Mouse (Mus musculus): Measurements from ENCODE around the gene Lamtor2.

The Lamtor2 gene

GRCm38 (mm10) chr3:88542486-88542885 is 10.4 kb downstream of the Lamtor2 start:
- no peak for DNase-seq (ENCODE audit: low read depth, low spot score)

GRCm38 (mm10) chr3:88541622-88542401 is 11.1 kb downstream of the Lamtor2 start:
- no peak for DNase-seq (ENCODE audit: low read depth, low spot score)

DNA sequence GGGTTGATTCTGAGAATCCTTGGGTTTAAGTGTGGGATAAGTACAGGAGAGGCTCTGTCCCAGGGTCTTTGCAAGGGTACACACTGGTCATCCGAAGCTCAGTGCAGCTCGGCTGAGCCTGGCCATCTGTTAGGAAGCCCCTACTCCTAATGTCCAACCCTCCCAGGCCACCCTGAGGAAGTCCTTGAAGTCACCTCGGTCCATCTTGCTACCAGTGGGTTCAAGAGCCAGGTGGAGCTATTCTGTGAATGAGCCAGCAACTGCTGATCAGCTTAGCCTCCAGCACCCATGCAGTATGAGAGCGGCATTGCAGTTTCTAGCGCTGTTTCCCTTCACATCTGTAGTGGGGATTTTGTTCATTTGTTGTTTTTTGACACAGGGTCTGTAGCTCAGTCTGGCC is 12.8 kb downstream of the Lamtor2 start:
- DNase-seq (ENCODE audit: low read depth, low spot score) = no peak

GRCm38 (mm10) chr3:88539397-88539796 is 13.5 kb downstream of the Lamtor2 start:
- DNase-seq (ENCODE audit: low read depth, low spot score) = no peak

- DNase-seq (ENCODE audit: low read depth, low spot score) = no peak
Measured at GRCm38 (mm10) chr3:88538271-88539145, 14.4 kb downstream of the Lamtor2 start.

- no peak for DNase-seq (ENCODE audit: low read depth, low spot score)
Measured at GRCm38 (mm10) chr3:88537146-88537545, 15.7 kb downstream of the Lamtor2 start.

- DNase-seq (ENCODE audit: low read depth, low spot score) = peak; percentile 63
Measured at GRCm38 (mm10) chr3:88536103-88536930, 16.6 kb downstream of the Lamtor2 start.

DNA sequence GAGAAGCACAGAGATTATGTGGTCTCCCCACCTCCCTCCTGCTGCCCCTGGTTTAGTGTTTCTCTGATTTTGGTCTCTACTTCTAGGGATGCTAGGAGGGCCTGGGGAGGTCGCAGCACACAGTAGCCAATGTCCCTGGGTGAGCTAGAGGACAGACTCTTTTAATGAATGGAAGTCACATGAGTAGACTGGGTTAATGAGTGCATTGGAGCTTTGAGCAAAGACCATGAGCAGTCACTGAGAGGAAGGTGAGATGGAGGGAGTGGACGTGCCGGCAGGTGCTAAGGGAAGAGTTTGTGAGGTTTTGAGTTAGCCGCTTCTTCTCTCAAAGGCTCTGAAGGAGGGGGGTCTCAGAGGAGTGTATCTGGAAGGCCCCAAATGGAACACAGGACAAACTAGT is 17.3 kb downstream of the Lamtor2 start:
- no peak for DNase-seq (ENCODE audit: low read depth, low spot score)

DNA sequence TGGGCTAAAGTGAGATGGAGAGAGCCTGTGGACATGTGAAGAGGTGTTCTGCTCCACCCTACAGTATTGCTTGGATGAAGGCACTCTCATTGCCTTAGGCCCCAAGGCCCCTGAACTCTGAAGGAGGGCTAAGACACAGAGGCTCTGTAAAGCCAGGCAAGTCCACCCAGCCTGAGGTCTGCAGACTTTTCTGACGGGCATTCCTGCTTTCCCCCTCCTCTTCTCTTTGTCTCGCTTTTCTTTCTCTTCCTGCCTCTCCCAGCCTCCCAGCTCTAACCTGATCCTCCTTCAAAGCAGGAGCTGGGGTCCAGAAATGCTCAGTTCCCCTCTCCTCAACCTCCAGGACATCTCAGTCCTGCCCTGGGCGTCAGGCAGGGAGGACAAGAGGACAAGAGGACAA is 17.9 kb downstream of the Lamtor2 start:
- no peak for DNase-seq (ENCODE audit: low read depth, low spot score)

- DNase-seq (ENCODE audit: low read depth, low spot score) = no peak
Measured at GRCm38 (mm10) chr3:88533706-88534105, 19.2 kb downstream of the Lamtor2 start.

- no peak for DNase-seq (ENCODE audit: low read depth, low spot score)
Measured at GRCm38 (mm10) chr3:88532689-88533511, 20.0 kb downstream of the Lamtor2 start.

DNA sequence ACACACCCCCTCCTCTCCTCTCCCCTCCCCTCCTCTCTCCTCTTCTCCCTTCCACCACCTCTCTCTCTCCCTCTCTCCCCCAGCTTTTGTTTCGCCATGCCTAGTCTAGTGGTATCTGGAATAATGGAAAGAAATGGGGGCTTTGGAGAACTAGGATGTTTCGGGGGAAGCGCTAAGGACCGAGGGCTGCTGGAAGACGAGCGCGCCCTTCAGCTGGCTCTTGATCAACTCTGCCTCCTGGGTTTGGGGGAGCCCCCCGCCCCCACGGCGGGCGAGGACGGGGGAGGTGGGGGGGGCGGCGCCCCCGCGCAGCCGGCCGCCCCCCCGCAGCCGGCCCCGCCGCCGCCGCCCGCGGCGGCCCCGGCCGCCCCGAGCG is 20.6 kb downstream of the Lamtor2 start, which contains the start of gene Mex3a:
TSS of gene Mex3a (plus strand) at position 97 of the 376 bp plus-strand sequence.
- DNase-seq (ENCODE audit: low read depth, low spot score) = no peak

GRCm38 (mm10) chr3:88531348-88532298 is 21.3 kb downstream of the Lamtor2 start:
- DNase-seq (ENCODE audit: low read depth, low spot score) = peak; percentile 88

GRCm38 (mm10) chr3:88530082-88530864 is 22.6 kb downstream of the Lamtor2 start:
- DNase-seq (ENCODE audit: low read depth, low spot score) = no peak

DNA sequence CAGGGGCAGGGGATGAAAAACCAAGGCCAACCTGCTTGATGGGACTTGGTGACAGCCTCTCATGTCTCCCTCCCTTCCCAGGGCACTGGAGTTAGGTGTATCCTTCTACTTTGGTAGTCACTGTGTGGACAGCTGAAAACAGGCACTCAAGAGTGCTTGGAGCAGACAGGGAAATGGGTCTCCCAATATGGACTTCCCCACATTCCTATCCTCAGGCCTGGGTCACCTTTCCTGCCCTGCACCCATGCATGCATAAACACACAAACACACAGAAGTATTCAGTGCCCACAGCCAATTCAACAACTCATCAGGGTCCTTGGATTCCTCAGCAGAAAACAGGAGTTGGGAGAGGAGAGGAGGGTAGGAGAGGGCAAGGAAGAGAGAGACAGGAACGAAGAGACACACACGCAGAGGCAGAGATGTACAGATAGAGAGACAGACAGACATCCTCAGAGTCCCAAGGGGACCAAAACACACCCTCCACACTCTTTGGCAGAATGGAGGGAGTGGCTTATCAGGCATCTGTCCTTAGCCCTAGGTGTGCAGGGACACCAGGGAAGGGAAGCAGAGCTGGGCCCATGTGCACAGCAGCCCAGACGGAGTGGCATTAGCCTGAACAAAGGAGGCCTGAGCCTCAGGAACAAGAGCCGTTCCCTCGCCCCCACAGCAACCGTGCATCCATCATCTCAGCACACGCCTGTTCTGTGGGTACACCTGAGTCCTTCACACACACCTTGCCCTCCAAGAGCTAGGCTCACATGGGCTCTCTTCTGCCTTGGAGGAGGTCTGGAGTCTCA is 23.5 kb downstream of the Lamtor2 start:
- DNase-seq (ENCODE audit: low read depth, low spot score) = no peak

- DNase-seq (ENCODE audit: low read depth, low spot score) = no peak
Measured at GRCm38 (mm10) chr3:88528646-88529045, 24.2 kb downstream of the Lamtor2 start.

DNA sequence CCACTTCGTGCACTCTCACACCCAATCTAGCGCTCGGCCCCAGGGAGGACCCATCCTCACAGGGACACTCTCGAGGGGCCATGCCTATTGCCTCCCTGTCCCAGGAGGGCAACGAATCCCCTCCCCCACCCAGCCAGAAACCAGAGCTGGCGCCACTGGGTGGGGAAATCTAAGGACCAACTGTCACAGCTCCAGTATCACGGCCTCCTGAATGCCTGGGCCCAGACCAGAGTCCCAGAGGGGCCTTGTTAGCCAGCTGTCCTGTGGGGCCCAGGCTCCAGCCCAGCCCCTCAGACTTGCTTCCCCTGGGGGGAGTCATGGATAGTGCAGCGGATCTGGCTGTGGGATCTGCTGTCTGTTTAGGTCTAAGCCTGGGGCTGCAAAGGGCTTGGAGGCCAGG is 25.3 kb downstream of the Lamtor2 start:
- DNase-seq (ENCODE audit: low read depth, low spot score) = no peak

Measured in embryo, embryonic 11.5 days (tissue).